Mouse (Mus musculus) thymus, adult 2 months (tissue): Measurements from ENCODE around the gene Gm48551. TPM values are rescaled to one million over a fixed set of nuclear protein-coding genes. Genes with fewer than 3 reads are reported as not detected.

Experiments
- DNase-seq: peaks from one replicate; pipeline ENCODE4 v3.0.0; 2021
- H3K27ac ChIP-seq: fragments of 200-500 bp; 2 replicates; pipeline ENCODE4 v1.5.1; 2012; ENCODE audit warnings: low read length, control low read depth; ENCODE audit not compliant: control insufficient read depth, insufficient read depth
- H3K27me3 ChIP-seq: fragments of 200-500 bp; 2 replicates; pipeline ENCODE4 v1.6.1; 2012; ENCODE audit warnings: mild to moderate bottlenecking, low read length, moderate library complexity, mixed read lengths; ENCODE audit not compliant: control insufficient read depth, insufficient read depth
- H3K36me3 ChIP-seq: fragments of 200-500 bp; 2 replicates; pipeline ENCODE4 v1.6.1; 2012; ENCODE audit warnings: mild to moderate bottlenecking, low read length, moderate library complexity; ENCODE audit not compliant: control insufficient read depth, insufficient read depth
- H3K4me1 ChIP-seq: fragments of 200-500 bp; replicated peaks from 2 replicates; pipeline ENCODE4 v1.6.1; 2012; ENCODE audit warnings: low read length; ENCODE audit not compliant: control insufficient read depth, insufficient read depth
- H3K4me3 ChIP-seq: fragments of 200-500 bp; 2 replicates; pipeline ENCODE4 v1.5.1; 2012; ENCODE audit warnings: mild to moderate bottlenecking, low read length, control low read depth, moderate library complexity; ENCODE audit not compliant: control insufficient read depth, insufficient read depth
- CTCF ChIP-seq: fragments of 200-500 bp; IDR thresholded peaks from 2 replicates; pipeline ENCODE4 v1.5.1; 2012; ENCODE audit warnings: mild to moderate bottlenecking, control low read depth, low read length, moderate library complexity, borderline replicate concordance; ENCODE audit not compliant: control insufficient read depth, poor library complexity, insufficient read depth; ENCODE audit errors: extremely low read depth
- POLR2A ChIP-seq: fragments of 200-500 bp; IDR thresholded peaks from 2 replicates; pipeline ENCODE4 v1.6.1; 2012; ENCODE audit warnings: mild to moderate bottlenecking, low read length, control low read depth, moderate library complexity; ENCODE audit not compliant: control insufficient read depth, poor library complexity, insufficient read depth; ENCODE audit errors: extremely low read depth
- WGBS: fragments of 180-500 bp; shearing (Covaris S2); methylation state at CpG from one replicate; pipeline ENCODE4 v1.1.7; 2018; 5-methylcytosine and 5-hydroxymethylcytosine counted together
- polyA plus RNA-seq: library from polyadenylated mRNA; depleted of rRNA; stranded (reverse); fragments of >200 nt; gene quantifications from 2 replicates; pipeline ENCODE4 v1.2.3, GENCODE M21; 2012

Gm48551 gene
- polyA plus RNA-seq, 1 experiment = 5.3 TPM

GRCm38 (mm10) chr10:81408871-81409291 is 24.6 kb downstream of the Gm48551 start:
- Histone ChIP-seq H3K27ac (no peak overlapping the region), H3K36me3 (no peaks in the 10 kb centered on the region), H3K4me3 (no peak overlapping the region), H3K4me1 (peaks cover 14% of the 10 kb centered on the region), H3K27me3 (no peaks in the 10 kb centered on the region)
- TF ChIP-seq POLR2A (no peak), CTCF (peak; percentile 80; the same call in 1 of the 2 replicates)
- peak; percentile 69 for DNase-seq
- 38% methylated on average over 9 of the region's 9 CpGs for WGBS

GRCm38 (mm10) chr10:81409330-81409729 is 25.1 kb downstream of the Gm48551 start:
- WGBS = 68% methylated on average over 8 of the region's 8 CpGs
- Histone ChIP-seq H3K27me3 (no peaks in the 10 kb centered on the region), H3K36me3 (no peaks in the 10 kb centered on the region), H3K4me1 (peaks cover 18% of the 10 kb centered on the region), H3K27ac (no peak overlapping the region), H3K4me3 (no peak overlapping the region)
- TF ChIP-seq POLR2A (no peak), CTCF (no peak)
- no peak for DNase-seq

- no peak for TF ChIP-seq POLR2A
- no peak for TF ChIP-seq CTCF
- peaks cover 14% of the 10 kb centered on the region for H3K4me1 ChIP-seq
- no peak overlapping the region for H3K4me3 ChIP-seq
- WGBS = 57% methylated on average over 4 of the region's 4 CpGs
- no peaks in the 10 kb centered on the region for H3K36me3 ChIP-seq
- no peaks in the 10 kb centered on the region for H3K27me3 ChIP-seq
- no peak overlapping the region for H3K27ac ChIP-seq
- DNase-seq = no peak
Observed at GRCm38 (mm10) chr10:81410350-81410749, 26.1 kb downstream of the Gm48551 start.

GRCm38 (mm10) chr10:81410981-81411380 is 26.7 kb downstream of the Gm48551 start:
- peaks cover 12% of the 10 kb centered on the region for H3K4me1 ChIP-seq
- H3K36me3 ChIP-seq = no peaks in the 10 kb centered on the region
- WGBS = 88% methylated on average over 9 of the region's 9 CpGs
- no peak for TF ChIP-seq CTCF
- TF ChIP-seq POLR2A = no peak
- H3K27ac ChIP-seq = no peak overlapping the region
- DNase-seq = no peak
- no peaks in the 10 kb centered on the region for H3K27me3 ChIP-seq
- no peak overlapping the region for H3K4me3 ChIP-seq

GRCm38 (mm10) chr10:81411471-81412400 is 27.5 kb downstream of the Gm48551 start:
- H3K36me3 ChIP-seq = no peaks in the 10 kb centered on the region
- H3K27me3 ChIP-seq = no peaks in the 10 kb centered on the region
- DNase-seq = no peak
- H3K27ac ChIP-seq = no peak overlapping the region
- no peak for TF ChIP-seq POLR2A
- TF ChIP-seq CTCF = no peak
- H3K4me3 ChIP-seq = no peak overlapping the region
- peaks cover 12% of the 10 kb centered on the region for H3K4me1 ChIP-seq
- WGBS = 86% methylated on average over 18 of the region's 18 CpGs

- WGBS = 92% methylated on average over 16 of the region's 16 CpGs
- Histone ChIP-seq H3K4me1 (peaks cover 12% of the 10 kb centered on the region), H3K27ac (no peak overlapping the region), H3K27me3 (no peaks in the 10 kb centered on the region), H3K36me3 (no peaks in the 10 kb centered on the region), H3K4me3 (no peak overlapping the region)
- TF ChIP-seq CTCF = no peak
- no peak for TF ChIP-seq POLR2A
- no peak for DNase-seq
Observed at GRCm38 (mm10) chr10:81412586-81413309, 28.5 kb downstream of the Gm48551 start.
